Mouse (Mus musculus) liver, embryonic 14.5 days (tissue): Measurements from ENCODE around the gene Ophn1. TPM values are rescaled to one million over a fixed set of nuclear protein-coding genes. Genes with fewer than 3 reads are reported as not detected.

Experiments used
- ATAC-seq: fragments of 200-750 bp; cut with Nextera tagmentation; 2 replicates; pipeline ENCODE4 v1.8.0; 2017; ENCODE audit warnings: moderate number of reproducible peaks, mild to moderate bottlenecking, moderate library complexity; ENCODE audit not compliant: insufficient read depth
- DNase-seq, 3 experiments: peaks; one replicate each; pipeline ENCODE4 v3.0.0-alpha.2; 2012 to 2013; ENCODE audit warnings: low read depth in 3 of 3, low spot score in 3 of 3
- H3K27ac ChIP-seq: fragments of 300-500 bp; sonication (generic); 2 replicates; pipeline ENCODE4 v1.5.1; 2014; ENCODE audit warnings: moderate library complexity, mild to moderate bottlenecking, control low read depth, inconsistent platforms
- H3K27me3 ChIP-seq: fragments of 300-500 bp; sonication (generic); 2 replicates; pipeline ENCODE4 v1.6.1; 2014; ENCODE audit warnings: mild to moderate bottlenecking, low read length, moderate library complexity; ENCODE audit not compliant: control insufficient read depth, insufficient read depth
- H3K36me3 ChIP-seq: fragments of 300-500 bp; sonication (generic); replicated peaks from 2 replicates; pipeline ENCODE4 v1.6.1; 2014; ENCODE audit warnings: low read depth; ENCODE audit not compliant: control insufficient read depth, insufficient read depth
- H3K4me1 ChIP-seq, 2 experiments: fragments of 200-500 bp in 1 of 2; fragments of 300-500 bp in 1 of 2; sonication (generic) in 1 of 2; replicated peaks; 2 replicates each; pipeline ENCODE4 v1.6.1; 2012 to 2014; ENCODE audit warnings: antibody characterized with exemption in 1 of 2, inconsistent platforms in 1 of 2, low read length in 1 of 2; ENCODE audit not compliant: control insufficient read depth in 2 of 2, insufficient read depth in 2 of 2
- H3K4me2 ChIP-seq: fragments of 300-500 bp; sonication (generic); 2 replicates; pipeline ENCODE4 v1.6.1; 2014; ENCODE audit warnings: low read depth, mild to moderate bottlenecking, control low read depth, moderate library complexity
- H3K4me3 ChIP-seq, 2 experiments: fragments of 200-500 bp in 1 of 2; fragments of 300-500 bp in 1 of 2; sonication (generic) in 1 of 2; 2 replicates each; pipeline ENCODE4 v1.5.1; 2012 to 2014; ENCODE audit warnings: low read depth in 2 of 2, low read length in 2 of 2, mild to moderate bottlenecking in 2 of 2, control low read depth in 1 of 2, inconsistent platforms in 1 of 2, moderate library complexity in 1 of 2; ENCODE audit not compliant: insufficient read depth in 1 of 2
- H3K9ac ChIP-seq: fragments of 300-500 bp; sonication (generic); replicated peaks from 2 replicates; pipeline ENCODE4 v1.6.1; 2014; ENCODE audit warnings: mild to moderate bottlenecking, control low read depth, moderate library complexity
- H3K9me3 ChIP-seq: fragments of 300-500 bp; sonication (generic); 2 replicates; pipeline ENCODE4 v1.6.1; 2016; ENCODE audit warnings: low read length, mixed read lengths; ENCODE audit not compliant: control insufficient read depth
- CTCF ChIP-seq: IDR thresholded peaks from 2 replicates; pipeline ENCODE4 v1.5.1; 2016; ENCODE audit warnings: antibody characterized with exemption, low read depth, control low read depth
- EP300 ChIP-seq: IDR thresholded peaks from 2 replicates; pipeline ENCODE4 v1.6.1; 2016; ENCODE audit warnings: antibody characterized with exemption, low read depth
- WGBS: fragments of 180-500 bp; shearing (Covaris S2); extraction: QIAGEN DNeasy Blood & Tissue Kit; methylation state at CpG from one replicate; pipeline ENCODE4 v1.1.7; 2014; ENCODE audit not compliant: insufficient replicate concordance; 5-methylcytosine and 5-hydroxymethylcytosine counted together
- microRNA-seq: library from miRNA; unstranded; fragments of <30 nt; microRNA quantifications from one replicate; pipeline ENCODE4, GENCODE M21; 2016
- polyA plus RNA-seq, 2 experiments: library from polyadenylated mRNA; depleted of rRNA in 1 of 2; stranded (reverse) in 1 of 2; unstranded in 1 of 2; fragments of >200 nt; fragmentation: Nextera tagmentation in 1 of 2; extraction: Ambion mirVana in 1 of 2; gene quantifications; 2 replicates each; pipeline versions ENCODE4 v1.2.1 to v1.2.3; 2012 to 2014

Ophn1 gene
- polyA plus RNA-seq, 2 experiments, result 0.38 to 0.89 TPM

- Histone ChIP-seq H3K9ac (no peak overlapping the region), H3K4me2 (no peak overlapping the region), H3K27me3 (no peaks in the 10 kb centered on the region), H3K27ac (no peak overlapping the region), H3K36me3 (no peaks in the 10 kb centered on the region), H3K4me1 (no peaks in the 10 kb centered on the region), H3K9me3 (no peaks in the 10 kb centered on the region), H3K4me3 (no peak overlapping the region)
- no peak for ATAC-seq
- TF ChIP-seq CTCF (no peak), EP300 (no peak)
- no peak for DNase-seq
- 47% methylated on average over 4 of the region's 4 CpGs for WGBS
These were observed 273.4 kb downstream of the Ophn1 start for GRCm38 (mm10) chrX:98617426-98617825.

GRCm38 (mm10) chrX:98574201-98574600 lies 316.6 kb downstream of the Ophn1 start:
- no peak overlapping the region for H3K4me2 ChIP-seq
- no peak for DNase-seq

GRCm38 (mm10) chrX:98546458-98546857 lies 344.4 kb downstream of the Ophn1 start:
- DNase-seq (no peak), ATAC-seq (no peak)
- H3K9me3 ChIP-seq, result no peaks in the 10 kb centered on the region
- no peaks in the 10 kb centered on the region for H3K36me3 ChIP-seq
- H3K9ac ChIP-seq, result no peak overlapping the region
- no peak overlapping the region for H3K27ac ChIP-seq
- H3K27me3 ChIP-seq, result no peaks in the 10 kb centered on the region
- TF ChIP-seq CTCF (no peak), EP300 (no peak)
- H3K4me3 ChIP-seq, result no peak overlapping the region
- WGBS, result 78% methylated on average over 1 of the region's 1 CpGs
- no peaks in the 10 kb centered on the region for H3K4me1 ChIP-seq
- H3K4me2 ChIP-seq, result no peak overlapping the region

More at GRCm38 (mm10) chrX:98574201-98574600, 316.6 kb downstream of the Ophn1 start:
- H3K9ac ChIP-seq, result no peak overlapping the region
- no peak for ATAC-seq
- H3K9me3 ChIP-seq, result no peaks in the 10 kb centered on the region
- no peak overlapping the region for H3K27ac ChIP-seq
- no peak for TF ChIP-seq CTCF
- TF ChIP-seq EP300, result no peak
- H3K27me3 ChIP-seq, result no peaks in the 10 kb centered on the region
- no peaks in the 10 kb centered on the region for H3K36me3 ChIP-seq
- H3K4me1 ChIP-seq, result no peaks in the 10 kb centered on the region
- no peak overlapping the region for H3K4me3 ChIP-seq

GRCm38 (mm10) chrX:98515329-98515728 lies 375.5 kb downstream of the Ophn1 start:
- Histone ChIP-seq H3K4me1 (no peaks in the 10 kb centered on the region), H3K27ac (no peak overlapping the region), H3K4me2 (no peak overlapping the region), H3K27me3 (no peaks in the 10 kb centered on the region), H3K9me3 (no peaks in the 10 kb centered on the region), H3K36me3 (no peaks in the 10 kb centered on the region), H3K9ac (no peak overlapping the region), H3K4me3 (no peak overlapping the region)
- ATAC-seq (no peak), DNase-seq (no peak)
- TF ChIP-seq CTCF (no peak), EP300 (no peak)
- WGBS, result 43% methylated on average over 2 of the region's 2 CpGs

GRCm38 (mm10) chrX:98514359-98514904 lies 376.4 kb downstream of the Ophn1 start:
- no peak overlapping the region for H3K4me3 ChIP-seq
- TF ChIP-seq EP300 (no peak), CTCF (no peak)
- no peaks in the 10 kb centered on the region for H3K27me3 ChIP-seq
- DNase-seq, result no peak
- no peak overlapping the region for H3K27ac ChIP-seq
- H3K9me3 ChIP-seq, result no peaks in the 10 kb centered on the region
- no peak overlapping the region for H3K4me2 ChIP-seq
- no peaks in the 10 kb centered on the region for H3K4me1 ChIP-seq
- no peaks in the 10 kb centered on the region for H3K36me3 ChIP-seq
- 28% methylated on average over 3 of the region's 3 CpGs for WGBS
- H3K9ac ChIP-seq, result no peak overlapping the region
- no peak for ATAC-seq

Small RNAs within 50 kb of the gene (microRNA-seq; reads per million reads assigned to microRNA genes)
- not detected for gene Gm27554

Other genes starting within 250 kb of the Ophn1 start
- gene Yipf6, start 45.3 kb upstream of the Ophn1 start, polyA plus RNA-seq (2012; rRNA removed), result 5.1 and 7.6 TPM in 2 replicates
- 11.8 and 14.4 TPM in 2 replicates for gene Yipf6, start 45.3 kb upstream of the Ophn1 start, polyA plus RNA-seq (2014; fragmentation: Nextera tagmentation; extraction: Ambion mirVana)
- 2.2 and 2.7 TPM in 2 replicates for gene Stard8, start 112.2 kb upstream of the Ophn1 start, polyA plus RNA-seq (2012; rRNA removed)
- 2.0 TPM in 2 replicates for gene Stard8, start 112.2 kb upstream of the Ophn1 start, polyA plus RNA-seq (2014; fragmentation: Nextera tagmentation; extraction: Ambion mirVana)
- 3.6 and 3.8 TPM in 2 replicates for gene Efnb1, start 245.1 kb upstream of the Ophn1 start, polyA plus RNA-seq (2012; rRNA removed)
- 2.4 and 3.5 TPM in 2 replicates for gene Efnb1, start 245.1 kb upstream of the Ophn1 start, polyA plus RNA-seq (2014; fragmentation: Nextera tagmentation; extraction: Ambion mirVana)